Mouse (Mus musculus) right cerebral cortex, postnatal 36 days (tissue): ENCODE measurements around the gene Nup214.

ENCODE experiments used
- DNase-seq, 2 experiments: peaks; one replicate each; pipeline ENCODE4 v3.0.0; 2022; ENCODE audit warnings: low spot score in 2 of 2, mixed read lengths in 1 of 2

Gene Nup214

DNA sequence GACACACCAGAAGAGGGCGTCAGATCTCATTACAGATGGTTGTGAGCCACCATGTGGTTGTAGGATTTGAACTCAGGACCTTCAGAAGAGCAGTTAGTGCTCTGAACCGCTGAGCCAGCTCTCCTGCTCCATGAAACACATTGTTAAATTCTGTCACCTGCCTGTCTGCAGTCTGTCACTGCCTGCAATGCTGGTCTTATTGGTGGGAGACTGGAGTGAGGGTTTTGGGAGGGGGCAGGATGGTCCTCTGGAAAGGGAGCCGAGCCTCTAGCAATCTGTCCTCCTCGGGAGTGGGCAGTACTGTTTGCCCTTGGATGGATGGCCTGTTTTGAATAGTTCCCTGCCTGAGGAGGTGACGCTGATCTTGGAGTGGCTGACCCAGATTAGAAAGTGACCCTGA is 69.6 kb downstream of the Nup214 start:
- DNase-seq, result no peak

DNA sequence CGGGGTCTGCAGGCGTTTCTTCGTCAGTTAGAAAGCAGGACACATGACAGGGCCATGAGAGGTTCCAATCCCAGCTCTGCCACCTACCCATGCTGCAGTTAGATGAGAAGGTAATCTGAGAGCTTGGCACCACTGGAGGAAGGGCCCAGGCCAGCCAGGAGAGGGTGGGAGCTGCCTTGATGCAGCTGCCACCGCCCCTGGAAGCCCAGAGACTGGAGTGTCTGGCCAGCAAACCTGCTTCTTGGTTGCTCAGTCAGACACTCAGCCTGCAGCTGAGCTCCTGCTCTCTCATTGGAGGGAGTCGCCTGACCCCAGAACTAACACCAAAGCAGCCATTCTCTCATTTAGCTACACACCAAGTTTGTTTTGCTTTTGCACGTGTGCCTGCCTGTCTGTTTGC is 71.1 kb downstream of the Nup214 start:
- no peak for DNase-seq

DNA sequence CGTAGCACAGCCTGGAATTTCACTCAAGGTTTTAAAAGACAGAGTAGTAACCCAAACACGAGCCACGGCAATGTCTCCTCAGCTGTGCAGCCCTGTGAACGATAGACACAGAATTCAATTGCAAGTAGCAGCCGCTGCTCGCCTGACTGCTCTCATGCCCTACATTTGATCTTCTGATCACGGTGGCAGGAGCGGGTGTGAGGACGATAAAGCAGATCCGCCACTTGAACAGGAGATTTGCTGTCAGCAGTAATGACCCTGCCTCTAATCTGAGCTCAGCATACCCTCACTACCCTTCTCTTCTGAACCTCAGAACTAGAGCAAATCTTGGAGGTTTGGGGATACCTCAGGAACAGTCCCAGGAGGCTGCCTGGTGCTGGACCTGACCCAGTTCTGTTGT is 71.8 kb downstream of the Nup214 start:
- DNase-seq, result no peak

DNA sequence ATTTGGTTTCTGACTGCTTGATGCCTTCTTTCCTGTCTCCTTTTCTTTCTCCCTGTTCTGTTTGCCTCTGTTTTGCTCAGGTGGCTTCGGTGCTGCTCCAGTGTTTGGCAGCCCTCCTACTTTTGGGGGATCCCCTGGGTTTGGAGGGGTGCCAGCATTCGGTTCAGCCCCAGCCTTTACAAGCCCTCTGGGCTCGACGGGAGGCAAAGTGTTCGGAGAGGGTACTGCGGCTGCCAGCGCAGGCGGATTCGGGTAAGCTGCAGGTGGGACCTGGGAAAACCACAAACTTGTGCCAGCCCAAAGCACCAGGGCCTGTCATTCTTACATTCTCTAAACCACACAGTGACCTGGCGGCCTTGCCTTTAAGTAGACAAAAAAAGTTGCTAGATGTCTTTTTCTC is 73.1 kb downstream of the Nup214 start:
- DNase-seq, result no peak

DNA sequence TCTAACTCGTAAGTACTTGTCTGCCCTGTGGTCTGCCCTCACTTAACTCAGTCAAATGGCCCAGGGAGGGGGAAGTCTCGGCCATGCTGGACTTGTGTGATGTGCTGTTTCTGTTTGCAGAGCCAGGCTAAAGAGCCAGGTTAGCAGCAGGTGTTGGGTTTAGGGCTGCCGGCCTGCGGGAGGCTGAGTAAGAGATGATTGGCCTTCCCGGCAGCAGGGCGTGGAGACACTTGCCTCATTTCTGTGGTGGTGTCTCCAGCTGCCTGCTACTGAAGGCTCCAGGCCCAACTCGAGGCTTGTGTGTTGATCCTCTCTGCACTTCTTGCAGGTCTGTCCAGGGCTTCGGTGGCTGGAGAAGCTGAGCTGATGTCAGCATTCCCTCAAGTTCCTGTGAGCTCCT is 77.6 kb downstream of the Nup214 start:
- DNase-seq, result no peak

DNA sequence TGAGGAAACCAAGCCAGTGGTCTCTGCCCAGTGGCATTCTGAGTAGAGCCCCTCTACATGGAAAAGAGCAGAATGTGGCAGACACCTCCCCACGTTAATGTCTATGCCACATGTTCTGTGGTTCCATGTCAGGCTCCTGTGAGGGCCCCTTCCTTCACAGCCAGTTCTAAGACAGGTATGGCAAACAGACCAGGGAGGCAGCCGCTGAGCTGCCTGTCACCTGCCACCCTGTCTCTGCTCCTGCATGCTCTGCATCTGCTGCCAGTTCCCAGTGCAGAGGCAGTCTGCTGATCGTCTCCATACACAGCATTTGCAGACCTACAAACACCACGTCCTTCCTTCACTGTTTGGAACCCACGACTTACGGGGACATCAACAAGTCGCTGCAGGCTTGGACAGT is 78.2 kb downstream of the Nup214 start:
- no peak for DNase-seq

DNA sequence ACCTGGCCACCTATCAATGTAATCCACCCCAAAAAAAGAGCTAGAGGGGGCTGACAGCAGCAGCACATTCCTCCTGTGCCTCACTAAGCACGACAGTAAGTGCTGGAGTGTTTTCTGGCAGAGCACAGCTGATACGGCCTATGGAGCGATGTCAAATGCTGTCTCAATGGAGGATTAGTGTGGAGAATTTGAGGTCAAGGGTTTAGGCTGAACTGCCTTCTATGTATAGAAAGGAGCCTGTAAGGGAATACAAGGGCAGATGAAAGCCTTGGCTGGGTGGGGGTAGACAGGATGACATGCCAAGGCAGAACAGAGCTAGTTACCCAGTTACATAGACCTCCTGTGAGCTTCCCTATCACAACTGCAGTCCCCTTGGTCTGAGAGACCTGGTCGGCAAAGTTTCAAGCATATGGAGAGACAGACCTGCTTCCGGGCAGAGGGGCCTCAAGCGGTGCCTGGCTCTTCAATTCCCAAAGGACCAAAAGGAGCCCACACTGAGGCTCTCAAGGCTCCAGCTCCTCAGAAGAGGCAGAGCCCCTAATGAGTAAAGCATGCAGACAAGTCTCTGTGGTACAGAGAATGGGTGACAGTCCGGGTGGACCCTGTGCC is 81.2 kb downstream of the Nup214 start:
- no peak for DNase-seq

DNA sequence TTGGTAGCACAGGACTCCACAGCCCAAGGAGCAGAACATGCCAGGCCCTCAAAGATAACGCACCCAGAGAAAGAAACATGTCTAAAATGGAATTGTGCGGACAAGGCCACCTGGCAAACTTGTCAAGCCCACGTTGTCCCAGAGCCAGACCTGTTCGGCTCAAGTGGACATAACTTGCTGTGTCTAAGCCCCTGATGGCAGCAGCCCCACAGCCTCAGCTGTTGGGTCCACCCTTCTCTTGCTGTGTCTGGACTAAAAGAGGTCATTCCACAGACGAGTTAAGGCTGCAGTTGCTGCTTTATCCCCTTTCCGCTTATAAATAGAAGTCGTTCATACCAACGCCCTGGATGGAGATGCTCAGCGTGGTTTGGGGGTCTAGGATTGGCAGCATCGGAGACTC is 82.3 kb downstream of the Nup214 start:
- DNase-seq, result no peak

DNA sequence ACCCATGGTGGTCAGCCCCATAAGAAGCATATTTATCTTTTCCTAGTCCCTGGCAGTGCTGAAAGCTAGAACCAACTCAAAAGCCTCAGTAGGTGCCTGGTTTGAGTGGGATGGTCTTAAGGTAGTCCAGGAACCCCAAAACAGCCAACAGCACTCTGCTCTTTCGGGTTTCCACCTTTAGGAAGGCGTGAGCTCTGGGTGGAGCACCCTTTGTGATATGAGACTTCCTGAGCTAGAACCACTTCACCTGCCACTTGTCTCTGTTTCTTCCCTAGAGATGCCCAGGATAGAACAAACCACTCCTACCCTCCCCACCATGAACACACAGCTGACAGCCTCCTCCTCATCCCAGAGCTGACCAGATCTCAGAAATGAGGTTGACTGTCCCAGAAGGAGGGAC is 83.1 kb downstream of the Nup214 start:
- DNase-seq, result no peak

DNA sequence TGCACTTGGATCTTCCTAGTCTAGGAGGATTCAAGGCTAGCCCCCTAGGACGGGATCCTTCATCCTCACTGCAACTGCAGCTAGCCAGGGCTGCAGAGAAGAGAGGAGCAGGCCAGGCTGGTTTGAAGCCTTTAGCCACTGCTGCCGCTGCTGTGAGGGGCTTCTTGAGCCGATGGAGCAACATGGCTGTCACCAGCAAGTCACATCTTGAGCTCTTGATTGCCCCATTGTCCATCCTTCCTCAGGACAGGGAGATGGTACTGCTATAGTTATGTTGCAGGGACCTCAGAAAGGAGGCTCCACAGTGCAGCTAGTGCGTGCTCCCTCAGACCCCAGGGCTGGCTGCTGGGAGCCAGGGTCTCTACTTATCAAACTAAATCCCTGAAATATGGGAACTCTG is 83.6 kb downstream of the Nup214 start:
- no peak for DNase-seq

DNA sequence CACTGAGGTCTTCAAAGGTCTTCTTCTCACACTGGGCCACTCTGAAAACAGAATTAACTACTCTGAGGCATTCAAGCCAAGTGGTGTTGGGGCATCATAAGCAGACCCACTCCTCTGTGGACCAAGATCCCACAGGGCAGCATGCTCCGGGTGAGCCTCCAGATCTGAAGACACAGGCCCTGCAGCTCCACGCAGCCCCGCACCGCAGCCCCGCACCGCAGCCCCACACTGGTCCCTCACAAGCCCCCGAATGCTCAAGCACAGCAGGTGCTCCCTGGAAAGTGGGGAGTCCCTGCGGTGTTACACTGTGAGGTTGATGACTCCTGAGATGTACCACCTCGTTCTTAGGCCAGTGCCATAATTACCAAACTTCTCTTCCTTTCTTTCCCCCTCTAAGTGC is 84.0 kb downstream of the Nup214 start:
- DNase-seq, result no peak

DNA sequence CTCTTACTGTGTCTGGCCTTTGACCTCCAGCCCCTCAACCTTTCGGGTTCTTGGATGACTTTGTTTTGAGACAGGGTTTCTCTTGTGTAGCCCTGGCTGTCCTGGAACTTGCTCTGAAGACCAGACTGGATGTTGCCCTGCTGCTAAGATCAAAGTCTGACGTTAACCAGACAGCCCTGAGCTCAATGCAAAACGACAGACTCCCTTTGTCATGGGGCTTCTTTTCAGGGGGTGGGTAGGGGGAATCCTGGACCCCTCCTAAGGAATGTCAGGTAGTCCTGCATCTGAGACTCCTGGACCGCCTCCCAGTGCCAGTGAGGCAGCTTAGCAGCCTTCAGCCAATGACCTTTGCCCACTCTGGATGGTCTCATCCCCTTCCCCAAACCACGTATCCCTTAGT is 84.5 kb downstream of the Nup214 start:
- DNase-seq, result no peak

DNA sequence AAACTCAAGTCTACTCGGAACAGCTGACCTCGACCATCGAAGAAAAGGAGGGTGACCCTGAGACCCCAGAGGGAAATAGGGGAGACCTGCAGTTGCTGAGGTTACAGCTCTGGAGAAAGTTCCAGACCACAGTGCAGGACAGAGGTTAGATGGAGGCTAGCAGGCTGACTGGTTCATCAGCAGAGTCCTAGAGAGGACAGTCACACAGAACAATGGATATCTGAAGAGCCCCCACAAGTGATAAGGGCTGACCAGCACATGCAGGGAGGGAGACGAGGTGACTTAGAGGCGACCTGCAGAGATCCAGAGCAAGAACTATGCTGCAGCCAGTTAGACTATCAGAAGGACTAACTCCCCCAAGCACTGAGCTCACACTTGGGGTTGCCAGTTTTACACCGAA is 85.4 kb downstream of the Nup214 start:
- DNase-seq, result no peak

DNA sequence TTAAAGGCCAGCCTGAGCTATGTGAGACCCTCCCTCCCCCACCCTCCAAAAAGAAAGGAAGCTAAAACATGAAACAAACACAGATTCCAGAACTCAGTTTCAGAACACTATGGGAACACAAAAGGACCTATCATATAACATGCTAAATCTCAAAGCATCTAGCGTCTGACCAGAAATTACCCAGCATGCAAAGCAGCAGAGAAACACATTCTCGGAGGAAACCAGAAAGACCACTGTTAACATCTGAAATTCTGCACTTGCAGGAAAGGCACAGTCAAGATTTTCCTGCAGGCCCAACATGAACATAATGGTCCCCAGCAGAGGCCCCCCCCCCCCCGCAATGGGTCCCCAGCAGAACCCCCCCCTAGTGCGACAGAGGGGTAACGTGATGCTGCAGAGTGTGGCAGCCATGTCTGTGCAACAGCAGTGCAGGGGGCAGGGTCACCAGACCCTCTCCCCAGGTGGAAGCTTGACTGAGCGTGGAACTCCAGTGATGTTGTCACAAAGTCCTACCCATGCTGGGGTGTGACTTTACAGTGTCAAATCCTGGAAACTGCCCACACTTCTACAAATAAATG is 86.1 kb downstream of the Nup214 start:
- no peak for DNase-seq

DNA sequence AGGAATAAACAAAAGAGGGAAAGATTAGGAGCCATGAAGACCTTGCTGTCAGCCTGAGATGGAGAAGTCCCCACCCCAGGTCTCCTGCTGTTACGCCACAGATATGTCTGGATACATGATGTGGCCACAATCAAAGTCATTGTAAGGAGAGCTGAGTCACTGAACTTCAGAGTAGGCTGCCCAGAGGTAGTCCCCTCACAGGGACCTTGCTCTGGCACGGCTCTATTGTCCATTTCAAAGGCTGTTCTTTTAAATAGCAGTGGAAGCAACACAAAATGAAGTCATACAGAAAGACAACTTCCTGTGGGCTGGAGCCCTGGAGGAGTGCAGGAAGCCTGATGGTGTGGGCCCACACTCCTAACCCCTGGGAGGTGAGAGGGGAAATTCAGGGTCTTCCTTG is 87.0 kb downstream of the Nup214 start:
- no peak for DNase-seq

DNA sequence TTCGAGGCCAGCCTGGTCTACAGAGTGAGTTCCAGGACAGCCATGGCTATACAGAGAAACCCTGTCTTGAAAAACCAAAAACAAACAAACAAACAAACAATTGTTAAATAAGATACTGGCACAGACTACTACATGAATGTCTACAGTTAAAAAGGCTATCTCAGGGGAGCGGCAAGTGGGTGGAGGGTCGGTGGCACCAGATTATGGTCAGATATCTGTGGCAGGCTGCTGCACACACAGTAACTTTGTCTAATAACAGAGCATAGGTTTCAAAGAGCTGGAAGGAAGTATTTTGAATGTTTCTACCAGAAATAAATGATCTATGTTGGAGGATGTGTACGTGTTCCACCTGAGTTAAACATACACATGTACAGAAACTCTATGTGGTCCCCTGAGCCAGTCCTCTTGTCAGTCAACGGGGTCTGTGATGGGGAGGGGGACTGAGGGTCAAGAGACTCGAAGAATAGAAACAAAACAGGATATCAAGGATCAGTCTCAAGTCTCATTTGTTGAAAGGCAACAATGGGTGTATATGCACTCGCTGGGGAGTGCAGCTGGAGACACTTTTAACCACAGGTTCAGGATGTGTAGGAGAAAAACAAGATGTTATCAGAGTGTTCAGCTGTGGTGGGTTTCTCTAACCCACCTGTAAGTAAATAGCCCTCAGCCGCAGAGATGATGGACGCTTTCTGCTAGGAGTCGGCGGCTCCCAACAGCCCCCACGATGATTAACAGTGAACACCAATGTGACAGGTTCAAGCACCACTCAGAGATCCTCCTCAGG is 87.7 kb downstream of the Nup214 start:
- DNase-seq, result no peak

DNA sequence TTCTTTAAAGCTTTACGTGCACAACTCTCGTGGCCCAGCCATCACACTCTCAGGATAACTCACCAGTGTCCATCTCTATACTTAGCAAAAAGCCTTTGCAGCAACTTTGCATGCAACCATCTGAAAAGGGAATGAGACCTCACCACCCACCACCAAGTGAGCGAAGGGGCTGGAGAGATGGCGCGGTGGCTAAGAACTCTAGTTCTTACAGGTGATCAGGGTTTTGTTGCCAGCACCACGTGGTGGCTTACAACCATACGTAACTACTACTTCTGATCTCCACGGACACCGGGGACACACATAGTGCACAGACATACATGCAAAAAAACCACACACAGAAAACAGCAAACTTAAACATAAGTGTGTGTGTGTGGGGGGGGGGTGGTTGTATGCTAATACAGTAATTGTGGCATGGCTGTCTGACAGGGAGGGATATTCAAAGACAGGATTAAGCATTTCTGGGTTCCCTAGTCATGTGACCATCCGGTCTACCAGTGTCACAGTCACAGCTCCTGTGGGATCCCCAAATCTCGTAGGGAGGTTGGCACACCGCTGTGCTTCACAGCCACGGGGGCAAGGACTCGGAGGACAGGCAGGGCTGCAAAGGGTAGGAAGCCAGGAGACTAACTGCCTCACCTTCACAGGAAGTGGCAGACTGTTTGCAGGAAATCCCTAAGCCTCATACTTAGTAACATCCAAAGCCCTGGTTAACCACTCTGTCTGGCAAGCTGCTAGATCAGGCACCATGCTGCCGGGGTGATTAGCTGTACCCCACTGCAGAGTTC is 88.6 kb downstream of the Nup214 start:
- DNase-seq, result no peak

DNA sequence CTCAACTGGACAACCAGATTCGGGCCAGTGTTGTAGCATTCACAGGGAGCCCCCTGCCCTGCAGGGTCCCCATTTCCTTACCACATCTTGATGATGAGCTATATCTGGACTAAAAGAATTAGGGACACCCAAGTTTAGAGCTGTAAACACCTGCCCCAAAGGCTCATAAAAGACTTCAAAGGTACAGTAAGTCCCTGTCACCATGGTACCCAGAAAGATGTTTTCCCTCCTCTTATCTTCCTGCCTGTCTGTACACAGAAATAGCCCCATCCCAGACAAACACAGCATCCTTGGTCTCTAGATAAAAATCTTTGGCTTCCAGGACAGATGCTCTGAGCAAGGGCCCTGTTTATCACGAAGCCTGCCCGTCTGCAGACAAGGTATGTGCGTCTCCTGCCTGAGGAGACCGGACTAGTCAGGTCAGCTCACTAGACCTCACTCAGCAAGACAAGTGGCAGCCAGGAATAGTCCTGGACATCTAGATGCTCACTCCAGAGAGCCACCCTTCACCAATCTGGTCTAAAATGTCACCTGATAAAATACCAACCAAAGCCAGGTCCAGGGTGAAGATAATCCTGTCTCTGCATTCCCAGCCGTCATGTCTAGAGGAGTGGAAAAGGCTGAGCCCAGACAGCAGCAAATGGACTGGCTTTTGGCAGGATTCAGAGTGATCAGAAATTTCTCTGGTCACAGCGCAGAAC is 89.4 kb downstream of the Nup214 start:
- DNase-seq, result no peak

DNA sequence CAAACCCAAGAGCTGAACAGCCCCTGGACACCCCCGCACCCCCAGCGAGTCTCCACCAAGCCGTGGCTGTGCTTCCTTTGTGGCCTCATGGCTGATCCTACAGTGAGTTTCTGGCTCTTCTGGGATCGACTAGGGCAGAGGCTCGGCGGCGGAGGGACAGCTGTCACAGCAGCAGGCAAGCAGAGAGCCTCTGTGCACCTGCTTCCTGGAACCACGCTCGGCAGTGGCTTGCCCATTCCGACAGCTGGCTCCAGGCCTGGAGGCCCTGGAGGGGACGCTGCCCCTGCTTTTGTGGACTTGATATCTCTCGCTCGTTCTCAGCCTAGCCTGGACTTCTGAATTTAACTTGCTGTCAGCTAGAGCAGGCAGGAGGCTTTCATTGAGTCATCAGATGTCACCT is 90.7 kb downstream of the Nup214 start:
- DNase-seq, result no peak

DNA sequence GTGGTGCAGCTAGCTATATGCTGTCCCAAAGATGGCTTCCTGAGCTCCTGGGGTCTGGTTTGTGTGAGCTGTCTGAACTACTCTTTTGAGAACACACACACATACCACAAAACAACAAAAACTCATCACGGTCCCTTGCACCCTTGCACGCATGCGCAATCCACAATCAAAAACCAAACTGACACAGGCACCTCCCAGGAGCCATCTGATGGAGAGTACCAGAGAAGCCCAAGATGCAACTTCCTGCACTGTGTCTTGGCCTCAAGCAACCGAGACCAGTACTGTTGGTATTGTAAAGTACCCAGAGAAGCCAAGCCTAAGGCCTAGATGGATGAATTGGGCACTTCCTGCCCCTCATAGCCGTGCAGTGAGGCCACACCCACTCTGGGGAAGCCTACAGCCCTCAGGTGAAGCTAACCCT is 91.1 kb downstream of the Nup214 start:
- DNase-seq, result no peak

DNA sequence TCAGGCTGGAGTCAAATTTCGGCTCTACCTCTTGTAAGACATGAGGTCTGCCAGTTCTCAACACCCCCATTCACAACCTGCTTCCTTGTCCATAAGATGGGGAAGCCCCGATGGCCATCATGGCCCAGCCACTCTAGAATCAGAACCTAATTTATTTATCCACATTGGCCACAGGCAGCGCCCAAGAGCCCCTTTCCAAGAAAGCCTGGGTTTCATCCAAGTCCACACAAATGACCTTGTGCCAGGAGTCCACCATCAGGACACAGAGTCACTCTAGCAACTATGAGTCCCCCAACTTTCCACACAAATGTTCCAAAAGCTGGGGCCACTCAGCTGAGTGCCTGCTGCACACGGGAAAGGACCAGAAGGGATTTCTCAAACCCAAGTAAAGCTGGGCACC is 91.8 kb downstream of the Nup214 start:
- DNase-seq, result no peak
